ENCODE assay signal across 12 mouse cellular contexts in the genomic region with DNA sequence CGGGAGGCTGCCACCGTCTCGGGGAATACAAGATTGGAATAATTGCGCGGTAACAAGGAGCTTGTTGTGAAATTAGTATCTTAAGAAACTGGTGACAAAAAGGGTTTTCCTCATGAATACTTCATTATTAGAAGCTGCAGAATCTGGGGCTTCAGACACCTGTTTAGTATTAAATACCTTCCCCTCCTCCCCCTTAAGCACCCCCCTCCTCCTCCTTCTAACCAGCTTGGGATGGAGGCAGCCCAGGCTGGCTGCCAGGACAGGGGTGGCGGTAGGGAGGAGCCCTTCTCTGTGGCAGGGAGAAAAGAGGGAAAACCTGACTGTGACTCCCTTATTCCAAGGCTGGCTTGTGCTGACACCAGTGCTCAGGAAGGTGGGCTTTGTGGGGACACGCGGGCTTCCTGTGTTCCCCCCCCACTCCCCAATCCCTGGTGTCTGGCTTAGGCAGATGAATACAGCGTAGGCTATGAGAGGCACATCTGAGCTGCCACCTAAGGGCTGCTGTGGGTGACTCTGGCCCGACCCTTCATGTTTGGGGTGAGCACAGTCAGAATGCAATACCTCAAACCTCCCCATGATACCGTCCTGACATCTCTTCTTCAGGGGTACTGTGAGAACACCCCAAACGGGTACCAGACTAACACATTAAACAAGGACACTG. TPM values are rescaled to one million over a fixed set of nuclear protein-coding genes. Genes with fewer than 3 reads are reported as not detected.
DNase-seq lines count a peak whose midpoint lies in the region; ATAC-seq and TF ChIP-seq lines count a peak whose summit lies in the region.
"Had no signal": no experiment of that assay in that cellular context is flagged by ENCODE, and none has a peak within 500 bp of the region (broad histone marks: within the 10 kb centered on the region; RNA-seq: fewer than 3 reads in every experiment).

No protein-coding gene starts in this region.

- 58% methylated on average over 12 of the region's 12 CpGs for WGBS in hindbrain, embryonic 12.5 days
- WGBS in hindbrain, embryonic 11.5 days: 67% methylated on average over 12 of the region's 12 CpGs
- WGBS in stomach, embryonic 15.5 days: 77% methylated on average over 11 of the region's 12 CpGs
- 69% methylated on average over 11 of the region's 12 CpGs for WGBS in stomach, postnatal 0 days
- 70% methylated on average over 12 of the region's 12 CpGs for WGBS in limb, embryonic 10.5 days

- no peak for TF ChIP-seq EP300 in stomach, postnatal 0 days (optimal IDR thresholded peaks at IDR 0.05)

- H3K36me3 ChIP-seq in hindbrain, embryonic 12.5 days: 0 out of 2 replicates have a peak, but pooled peaks cover 8% of the 10 kb centered on the region
- no peaks in the 10 kb centered on the region for H3K36me3 ChIP-seq in hindbrain, embryonic 11.5 days (ENCODE audit: control insufficient read depth, insufficient read depth, low read length)
- H3K36me3 ChIP-seq in stomach, embryonic 15.5 days: no peaks in the 10 kb centered on the region
- no peaks in the 10 kb centered on the region for H3K36me3 ChIP-seq in stomach, postnatal 0 days (ENCODE audit: control insufficient read depth, insufficient read depth, low read length)
- H3K36me3 ChIP-seq in limb, embryonic 10.5 days: no peaks in the 10 kb centered on the region

- peak overlapping the region; percentile 15; the same call in 1 of the 2 replicates for H3K4me2 ChIP-seq in hindbrain, embryonic 12.5 days (replicated peaks)
- H3K4me2 ChIP-seq in hindbrain, embryonic 11.5 days (replicated peaks; ENCODE audit: low read depth, low read length): no peak overlapping the region
- no peak overlapping the region for H3K4me2 ChIP-seq in stomach, embryonic 15.5 days
- H3K4me2 ChIP-seq in stomach, postnatal 0 days (replicated peaks; ENCODE audit: low read depth): no peak overlapping the region

- no peak overlapping the region for H3K4me3 ChIP-seq in hindbrain, embryonic 12.5 days
- H3K4me3 ChIP-seq in hindbrain, embryonic 11.5 days (ENCODE audit: low read depth, low read length): no peak overlapping the region
- no peak overlapping the region for H3K4me3 ChIP-seq in stomach, embryonic 15.5 days (replicated peaks)
- H3K4me3 ChIP-seq in stomach, postnatal 0 days (ENCODE audit: low read depth, low read length): no peak overlapping the region
- 0 out of 2 replicates have a peak overlapping the region, but pooled peaks have one; percentile 9 for H3K4me3 ChIP-seq in limb, embryonic 10.5 days
- H3K4me3 ChIP-seq: erythroblast, embryonic 14.5 days had no signal

- peak overlapping the region; percentile 60 for H3K27ac ChIP-seq in hindbrain, embryonic 12.5 days
- H3K27ac ChIP-seq in hindbrain, embryonic 11.5 days (ENCODE audit: low read depth, low read length): no peak overlapping the region
- 0 out of 2 replicates have a peak overlapping the region, but pooled peaks have one; percentile 10 for H3K27ac ChIP-seq in stomach, embryonic 15.5 days
- no peak overlapping the region for H3K27ac ChIP-seq in stomach, postnatal 0 days (replicated peaks)
- H3K27ac ChIP-seq in limb, embryonic 10.5 days: peak overlapping the region; percentile 60; the same call in 1 of the 2 replicates

- H3K4me1 ChIP-seq in hindbrain, embryonic 12.5 days: peaks cover 81% of the 10 kb centered on the region
- H3K4me1 ChIP-seq in hindbrain, embryonic 11.5 days (replicated peaks; ENCODE audit: control insufficient read depth, insufficient read depth, low read length): peaks cover 31% of the 10 kb centered on the region
- H3K4me1 ChIP-seq in stomach, embryonic 15.5 days: peaks cover 78% of the 10 kb centered on the region
- H3K4me1 ChIP-seq in stomach, postnatal 0 days (replicated peaks; ENCODE audit: control insufficient read depth, insufficient read depth): peaks cover 9% of the 10 kb centered on the region; the same call in 1 of the 2 replicates
- peaks cover 91% of the 10 kb centered on the region for H3K4me1 ChIP-seq in limb, embryonic 10.5 days

- DNase-seq in hindbrain, embryonic 11.5 days (ENCODE audit: low spot score): no peak
- DNase-seq in stomach, postnatal 0 days (ENCODE audit: low spot score): no peak
- no peak for DNase-seq in limb, embryonic 10.5 days (ENCODE audit: low spot score)
- peak; percentile 40 to 58 for DNase-seq in thymus, postnatal 36 days
- no peak for DNase-seq in MN1 (ENCODE audit: low spot score)
- DNase-seq in cerebellum, adult 11 months: no peak
- DNase-seq: adrenal gland, adult 8-10 months; cerebellum, adult 8-10 months; lung, postnatal 14 days had no signal

- no peaks in the 10 kb centered on the region for H3K27me3 ChIP-seq in hindbrain, embryonic 12.5 days
- H3K27me3 ChIP-seq in hindbrain, embryonic 11.5 days (ENCODE audit: control insufficient read depth, insufficient read depth, low read length): no peaks in the 10 kb centered on the region
- H3K27me3 ChIP-seq in stomach, embryonic 15.5 days (replicated peaks): no peaks in the 10 kb centered on the region
- no peaks in the 10 kb centered on the region for H3K27me3 ChIP-seq in stomach, postnatal 0 days (ENCODE audit: control insufficient read depth, insufficient read depth, low read length)
- H3K27me3 ChIP-seq in limb, embryonic 10.5 days (ENCODE audit: low read depth, poor library complexity, severe bottlenecking): no peaks in the 10 kb centered on the region

- H3K9me3 ChIP-seq in hindbrain, embryonic 12.5 days (replicated peaks): no peaks in the 10 kb centered on the region
- no peaks in the 10 kb centered on the region for H3K9me3 ChIP-seq in hindbrain, embryonic 11.5 days (ENCODE audit: control insufficient read depth, low read length)
- H3K9me3 ChIP-seq in stomach, embryonic 15.5 days: no peaks in the 10 kb centered on the region
- no peaks in the 10 kb centered on the region for H3K9me3 ChIP-seq in stomach, postnatal 0 days (ENCODE audit: control insufficient read depth, low read length)
- H3K9me3 ChIP-seq in limb, embryonic 10.5 days (replicated peaks): no peaks in the 10 kb centered on the region

- no peak for TF ChIP-seq CTCF in stomach, postnatal 0 days (IDR thresholded peaks at IDR 0.05; ENCODE audit: low read depth)

- peak overlapping the region; percentile 45; the same call in 1 of the 2 replicates for H3K9ac ChIP-seq in hindbrain, embryonic 12.5 days
- no peak overlapping the region for H3K9ac ChIP-seq in hindbrain, embryonic 11.5 days (ENCODE audit: low read depth, low read length)
- no peak overlapping the region for H3K9ac ChIP-seq in stomach, embryonic 15.5 days
- H3K9ac ChIP-seq in stomach, postnatal 0 days (ENCODE audit: low read length): no peak overlapping the region

- ATAC-seq in hindbrain, embryonic 12.5 days (ENCODE audit: low FRiP score): no peak
- no peak for ATAC-seq in hindbrain, embryonic 11.5 days (ENCODE audit: low FRiP score)
- ATAC-seq in stomach, embryonic 15.5 days (ENCODE audit: insufficient read depth, low FRiP score, low read depth): no peak
- ATAC-seq in stomach, postnatal 0 days (ENCODE audit: low FRiP score, low TSS enrichment): no peak

RNA-seq across cellular contexts. Expression of gene Fam222a, which starts 25.5 kb away (rescaled TPM):
- polyA plus RNA-seq in hindbrain, embryonic 12.5 days (2016; fragmentation: Nextera tagmentation; extraction: Ambion mirVana): 9.4 and 9.9 TPM in 2 replicates
- polyA plus RNA-seq in hindbrain, embryonic 11.5 days (2014; fragmentation: Nextera tagmentation; extraction: Ambion mirVana): 4.8 and 6.5 TPM in 2 replicates
- polyA plus RNA-seq in stomach, embryonic 15.5 days (2015; fragmentation: Nextera tagmentation; extraction: Ambion mirVana): 2.9 and 3.8 TPM in 2 replicates
- 0.79 and 0.98 TPM in 2 replicates for polyA plus RNA-seq in stomach, postnatal 0 days (2015; fragmentation: Nextera tagmentation; extraction: Ambion mirVana)
- 1.4 and 1.9 TPM in 2 replicates for polyA plus RNA-seq in limb, embryonic 10.5 days (2016; fragmentation: Nextera tagmentation; extraction: Ambion mirVana)

Comparison
In these comparisons a context has a peak if more than half of its experiments do, and no peak if none do; other contexts are left out.
1. H3K27ac ChIP-seq: peak in hindbrain, embryonic 12.5 days (single experiment), stomach, embryonic 15.5 days (single experiment) and limb, embryonic 10.5 days (single experiment); none in hindbrain, embryonic 11.5 days (single experiment) and stomach, postnatal 0 days (single experiment).
2. DNase-seq: peak in thymus, postnatal 36 days (2 of 2); none in hindbrain, embryonic 11.5 days (single experiment), stomach, postnatal 0 days (single experiment), limb, embryonic 10.5 days (single experiment), MN1 (single experiment) and cerebellum, adult 11 months (single experiment).